Mouse (Mus musculus): Measurements from ENCODE around the gene Nfkb1.

The Nfkb1 gene

DNA sequence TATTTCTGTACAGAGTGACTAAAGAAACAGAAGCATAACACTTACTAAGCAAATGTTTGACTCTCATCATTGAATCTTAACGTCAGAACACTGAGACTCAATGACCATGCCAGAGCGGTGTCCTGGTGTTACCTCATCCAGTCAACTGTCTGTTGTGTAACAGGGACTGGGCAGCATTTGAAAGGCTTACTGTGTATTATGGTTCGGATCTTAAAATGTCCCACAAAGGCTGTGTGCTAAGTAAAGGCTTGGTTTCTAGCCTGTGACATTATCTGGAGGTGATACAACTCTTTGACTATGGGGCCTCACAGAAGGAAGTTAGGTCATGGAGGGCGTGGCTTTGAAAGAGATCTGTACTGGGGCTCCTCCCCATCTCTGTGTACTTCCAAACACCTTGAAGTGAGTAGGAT lies 104.9 kb downstream of the Nfkb1 start:
- no peak for DNase-seq (ENCODE audit: low read depth, low spot score)

DNA sequence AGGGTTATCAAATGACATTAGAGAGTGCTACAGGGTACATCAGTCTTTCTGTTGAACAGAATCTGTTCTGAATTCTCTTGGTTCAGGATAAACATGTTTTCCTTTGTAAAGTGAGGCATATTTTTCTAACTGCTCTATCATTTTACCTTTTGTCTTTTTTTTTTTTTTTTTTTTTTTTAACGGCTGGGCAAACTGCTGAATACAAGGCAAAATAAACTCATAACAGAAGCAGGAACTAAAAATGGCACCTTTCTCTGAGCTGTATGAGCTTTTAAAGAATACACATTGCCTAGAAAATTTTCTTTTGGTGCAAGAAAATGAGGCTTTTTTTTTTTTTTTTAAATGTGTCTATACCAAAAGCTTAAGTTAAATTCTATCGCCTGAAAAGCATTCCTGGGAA lies 105.3 kb downstream of the Nfkb1 start:
- no peak for DNase-seq (ENCODE audit: low read depth, low spot score)

DNA sequence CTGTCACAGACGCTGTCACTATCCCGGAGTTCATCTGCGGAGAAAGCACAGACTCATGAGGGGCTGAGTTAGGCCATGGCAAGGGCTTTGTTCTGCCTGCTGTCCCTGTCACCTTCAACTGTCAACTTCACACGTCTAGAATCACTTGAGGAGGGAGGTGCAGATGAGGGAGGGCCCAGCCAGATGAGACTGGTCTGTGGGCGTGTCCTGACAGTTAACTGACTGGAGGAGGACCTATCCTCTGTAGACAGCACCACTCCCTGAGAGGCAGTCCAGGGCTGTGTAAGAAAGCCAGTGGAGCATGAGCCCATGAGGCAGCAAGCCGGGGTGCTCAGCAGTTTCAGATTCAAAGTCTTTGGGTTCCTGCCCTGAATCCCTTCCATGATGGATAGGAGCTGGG lies 105.9 kb downstream of the Nfkb1 start:
- DNase-seq (ENCODE audit: low read depth, low spot score) = no peak

- DNase-seq (ENCODE audit: low read depth, low spot score) = no peak
Observed at GRCm38 (mm10) chr3:135582246-135582645, 109.1 kb downstream of the Nfkb1 start.

GRCm38 (mm10) chr3:135581606-135582117 lies 109.7 kb downstream of the Nfkb1 start:
- DNase-seq (ENCODE audit: low read depth, low spot score) = peak; percentile 30

DNA sequence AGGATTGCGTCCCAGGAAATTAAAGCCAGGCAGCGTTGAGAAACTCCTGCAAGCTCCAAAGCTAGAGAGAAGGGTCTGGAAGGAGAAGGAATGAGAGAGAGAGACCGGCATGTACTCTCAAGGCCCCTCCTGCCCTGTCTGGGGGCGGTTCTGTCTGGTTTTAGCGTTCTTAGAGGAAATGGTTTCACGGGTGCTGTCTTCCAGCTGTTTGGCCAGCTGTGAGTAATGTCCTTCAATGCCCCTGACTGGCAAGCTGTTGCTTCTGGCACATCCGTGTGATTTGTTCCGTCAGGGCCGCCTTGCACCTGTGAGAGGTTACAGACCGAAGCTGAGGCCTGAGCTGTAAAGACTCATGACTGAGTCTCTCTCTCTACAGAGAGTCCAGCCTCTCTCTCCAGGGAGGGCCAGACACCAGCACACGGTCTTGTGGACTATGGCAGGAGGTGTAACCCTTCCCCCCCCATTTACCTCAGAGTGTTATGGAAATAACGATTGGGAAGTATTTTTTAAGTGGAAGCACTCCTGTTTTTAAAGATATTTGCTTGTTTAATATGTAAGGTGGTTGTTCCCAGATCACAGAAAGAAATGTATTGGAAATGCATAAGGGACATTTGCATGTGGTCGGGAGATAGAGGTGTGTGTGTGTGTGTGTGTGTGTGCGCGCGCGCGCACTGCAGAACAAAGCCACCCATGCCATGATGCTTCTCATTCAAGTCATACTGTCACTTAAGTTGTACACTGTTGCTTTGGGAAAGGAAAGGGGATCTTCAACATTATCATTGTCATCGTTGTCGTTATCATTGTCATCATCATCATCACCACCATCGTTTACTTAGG lies 110.7 kb downstream of the Nfkb1 start:
- DNase-seq (ENCODE audit: low read depth, low spot score) = peak; percentile 59

- no peak for DNase-seq (ENCODE audit: low read depth, low spot score)
Observed at GRCm38 (mm10) chr3:135579179-135579578, 112.2 kb downstream of the Nfkb1 start.

DNA sequence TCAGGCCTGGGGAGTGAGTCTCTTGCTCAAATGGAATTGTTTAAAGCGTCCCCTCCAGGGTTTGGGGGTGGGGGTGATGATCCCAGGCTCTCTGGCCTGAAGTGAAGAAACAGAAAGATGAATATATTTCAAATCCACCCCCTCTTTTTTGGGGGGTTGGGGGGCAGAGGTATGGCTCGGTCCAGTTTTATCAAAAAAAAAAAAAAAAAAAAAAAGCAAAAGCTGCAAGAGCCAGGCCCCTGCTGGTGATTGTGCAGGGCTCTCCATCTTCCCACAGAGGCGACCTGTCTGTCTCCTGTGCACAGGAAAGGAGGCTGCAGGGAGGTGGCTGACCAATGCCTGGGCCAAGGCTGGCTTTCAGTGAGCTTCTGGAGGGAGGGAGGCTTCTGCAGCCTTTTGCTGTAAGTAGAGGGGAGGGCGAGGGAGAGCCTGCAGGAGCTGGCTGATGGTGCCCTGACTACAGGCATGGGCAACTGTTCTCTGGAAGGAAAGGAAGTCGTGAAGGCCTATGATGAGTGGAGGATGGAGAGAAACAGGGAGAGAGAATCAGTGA lies 112.7 kb downstream of the Nfkb1 start:
- DNase-seq (ENCODE audit: low read depth, low spot score) = no peak

GRCm38 (mm10) chr3:135575126-135575525 lies 116.2 kb downstream of the Nfkb1 start:
- no peak for DNase-seq (ENCODE audit: low read depth, low spot score)

DNA sequence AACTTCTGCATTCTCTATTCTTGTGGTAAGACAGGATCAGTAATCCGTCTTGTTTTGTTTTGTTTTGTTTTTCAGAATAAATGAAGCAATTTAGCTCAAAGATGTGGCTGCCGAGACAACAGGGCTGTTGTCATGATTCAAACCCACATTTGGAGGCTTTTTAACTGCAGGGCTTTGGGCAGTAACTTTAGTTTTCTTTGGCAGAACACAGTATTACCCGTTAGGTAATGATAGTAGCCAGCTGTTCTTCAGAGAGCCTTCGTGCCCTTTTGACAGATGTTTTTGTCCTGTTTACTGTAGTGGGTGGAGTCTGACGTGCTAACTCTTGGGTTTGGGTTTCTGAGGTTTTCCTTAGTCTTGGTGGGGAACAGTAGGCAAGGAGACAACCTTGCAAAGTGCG lies 118.3 kb downstream of the Nfkb1 start:
- DNase-seq (ENCODE audit: low read depth, low spot score) = no peak

DNA sequence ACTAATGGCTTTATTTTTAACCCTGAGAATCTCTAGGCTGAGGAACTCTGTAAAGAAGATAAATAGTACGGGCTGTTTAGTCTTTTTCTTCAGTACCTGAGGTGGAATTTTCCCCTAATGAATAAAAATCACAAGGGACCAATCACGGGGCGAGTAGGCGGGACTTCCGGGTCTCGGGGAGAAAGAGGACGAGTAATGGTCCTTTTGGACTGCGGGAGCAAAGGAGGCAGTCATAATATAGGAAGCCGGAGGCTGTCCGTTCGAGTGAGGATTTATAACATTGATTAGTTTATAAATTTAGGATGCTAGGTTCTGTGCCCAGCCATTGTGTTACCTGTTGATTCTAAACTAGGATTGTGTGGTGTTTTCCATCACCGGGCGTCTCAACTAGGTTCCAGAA lies 119.8 kb downstream of the Nfkb1 start:
- no peak for DNase-seq (ENCODE audit: low read depth, low spot score)

DNA sequence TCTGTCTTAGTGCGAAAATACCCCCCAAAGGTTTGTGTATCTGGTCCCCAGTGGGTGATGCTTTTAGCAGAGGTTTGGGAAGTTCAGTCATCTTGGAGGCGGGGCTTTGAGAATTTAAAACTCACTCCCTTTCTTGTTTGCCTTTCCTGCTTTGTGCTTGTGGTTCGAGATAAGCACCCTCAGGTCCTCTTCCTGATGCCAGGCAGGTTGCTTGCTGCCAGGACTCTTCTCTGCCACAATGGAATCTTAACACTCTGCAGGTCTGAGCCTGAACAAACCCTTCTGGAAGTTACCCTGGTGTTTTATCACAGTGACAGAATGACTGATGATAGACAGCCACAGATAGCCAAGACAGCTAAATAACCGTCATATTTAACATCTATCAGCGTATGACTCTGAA lies 122.7 kb downstream of the Nfkb1 start:
- DNase-seq (ENCODE audit: low read depth, low spot score) = peak; percentile 23

DNA sequence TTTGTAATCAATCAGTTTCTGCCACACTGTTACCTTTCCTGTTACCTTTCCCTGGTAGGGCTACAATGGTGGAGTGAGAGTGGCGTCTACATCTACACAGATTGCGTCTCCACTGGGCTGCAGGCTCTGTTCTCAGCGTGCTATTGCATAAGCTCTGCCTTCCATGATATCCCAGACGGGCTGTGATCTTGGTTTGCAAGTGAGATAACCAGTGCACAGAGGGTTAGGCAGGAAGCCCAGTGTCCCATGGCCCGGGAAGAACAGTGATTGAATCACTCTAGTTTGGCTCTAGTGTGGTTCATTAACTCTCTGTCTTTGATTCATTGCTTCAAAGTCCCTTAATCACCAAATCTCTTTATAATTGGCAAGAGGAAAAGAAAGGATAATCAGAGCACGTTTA lies 123.5 kb downstream of the Nfkb1 start:
- DNase-seq (ENCODE audit: low read depth, low spot score) = no peak

DNA sequence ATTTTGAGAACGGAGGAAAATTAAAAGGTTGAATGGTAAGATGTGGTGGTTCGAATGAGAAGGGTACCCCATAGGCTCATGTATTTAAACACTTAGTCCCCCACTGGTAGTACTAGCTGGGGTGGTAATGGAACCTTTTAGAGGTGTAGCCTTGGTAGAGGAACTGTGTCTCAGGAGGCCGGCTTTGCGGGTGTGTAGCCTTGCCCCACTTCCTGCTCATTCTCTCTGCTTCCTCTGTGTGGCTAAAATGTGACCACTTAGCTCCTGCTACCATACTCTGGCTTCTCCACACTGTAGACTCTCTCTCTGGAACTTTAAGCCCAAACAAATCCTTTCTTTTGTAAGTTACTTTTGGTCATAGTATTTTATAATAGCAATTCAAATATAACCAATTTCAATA lies 126.0 kb downstream of the Nfkb1 start:
- peak; percentile 37 for DNase-seq (ENCODE audit: low read depth, low spot score)

DNA sequence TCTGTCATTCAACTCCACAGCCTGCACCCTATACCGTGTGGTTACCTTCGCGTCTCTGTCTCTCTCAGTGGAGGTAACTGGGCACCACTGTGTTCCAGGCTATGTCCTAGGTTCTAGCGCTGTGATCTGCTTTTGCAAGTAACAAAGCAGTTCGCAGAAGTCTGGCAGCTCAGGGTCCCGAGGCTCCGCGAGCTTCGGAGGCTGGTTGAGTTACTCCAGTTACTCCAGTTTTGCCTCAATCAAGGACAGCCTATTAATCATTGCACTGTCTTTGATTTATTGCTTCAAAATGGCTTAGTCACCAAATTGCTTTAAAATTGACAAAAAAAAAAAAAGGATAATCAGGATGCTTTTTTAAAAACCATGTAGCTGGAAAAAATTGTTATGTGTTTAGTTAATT lies 126.6 kb downstream of the Nfkb1 start:
- DNase-seq (ENCODE audit: low read depth, low spot score) = no peak

DNA sequence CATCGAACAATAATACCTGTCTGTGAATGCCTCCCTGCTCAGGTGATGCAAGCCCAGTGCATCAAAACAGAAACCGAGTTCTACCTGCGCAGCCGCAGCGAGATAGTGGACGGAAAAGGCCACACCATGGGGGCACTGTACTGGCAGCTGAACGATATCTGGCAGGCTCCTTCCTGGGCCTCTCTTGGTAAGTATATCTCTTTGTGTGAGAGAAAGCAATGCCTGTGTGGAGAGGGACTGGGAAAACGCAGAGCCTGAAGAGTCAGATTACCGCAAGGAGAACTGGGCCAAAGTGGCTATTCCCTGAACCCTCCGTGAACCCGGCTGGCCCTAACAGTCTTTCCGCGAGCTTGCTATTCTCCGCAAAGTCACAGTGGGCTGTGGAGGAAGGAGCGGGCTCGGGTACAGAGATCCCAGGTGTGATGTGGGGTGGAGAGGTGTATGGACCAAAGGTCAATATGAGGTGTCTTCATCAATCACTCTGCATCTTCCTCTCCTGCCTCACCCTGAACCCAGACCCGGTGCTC lies 128.1 kb downstream of the Nfkb1 start:
- no peak for DNase-seq (ENCODE audit: low read depth, low spot score)

DNA sequence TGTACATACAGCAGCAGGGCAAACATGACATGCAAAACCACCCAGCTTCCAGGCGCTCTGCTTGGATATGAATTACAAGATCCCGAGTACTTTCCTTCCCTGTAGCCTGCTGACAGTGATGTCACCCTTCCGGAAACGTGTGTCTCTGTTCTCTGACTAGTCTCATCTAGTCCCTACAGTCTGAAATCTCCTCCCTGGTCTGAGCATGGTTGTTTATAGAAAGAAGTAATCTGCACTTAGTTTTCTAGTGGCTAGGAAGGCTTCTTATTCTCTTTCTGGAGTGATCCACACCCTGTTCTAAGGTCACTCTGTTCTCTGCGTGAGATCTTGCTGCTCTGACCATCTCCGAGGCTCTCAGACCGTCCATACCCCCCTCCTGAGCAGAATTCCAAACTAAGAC lies 129.3 kb downstream of the Nfkb1 start:
- DNase-seq (ENCODE audit: low read depth, low spot score) = no peak

DNA sequence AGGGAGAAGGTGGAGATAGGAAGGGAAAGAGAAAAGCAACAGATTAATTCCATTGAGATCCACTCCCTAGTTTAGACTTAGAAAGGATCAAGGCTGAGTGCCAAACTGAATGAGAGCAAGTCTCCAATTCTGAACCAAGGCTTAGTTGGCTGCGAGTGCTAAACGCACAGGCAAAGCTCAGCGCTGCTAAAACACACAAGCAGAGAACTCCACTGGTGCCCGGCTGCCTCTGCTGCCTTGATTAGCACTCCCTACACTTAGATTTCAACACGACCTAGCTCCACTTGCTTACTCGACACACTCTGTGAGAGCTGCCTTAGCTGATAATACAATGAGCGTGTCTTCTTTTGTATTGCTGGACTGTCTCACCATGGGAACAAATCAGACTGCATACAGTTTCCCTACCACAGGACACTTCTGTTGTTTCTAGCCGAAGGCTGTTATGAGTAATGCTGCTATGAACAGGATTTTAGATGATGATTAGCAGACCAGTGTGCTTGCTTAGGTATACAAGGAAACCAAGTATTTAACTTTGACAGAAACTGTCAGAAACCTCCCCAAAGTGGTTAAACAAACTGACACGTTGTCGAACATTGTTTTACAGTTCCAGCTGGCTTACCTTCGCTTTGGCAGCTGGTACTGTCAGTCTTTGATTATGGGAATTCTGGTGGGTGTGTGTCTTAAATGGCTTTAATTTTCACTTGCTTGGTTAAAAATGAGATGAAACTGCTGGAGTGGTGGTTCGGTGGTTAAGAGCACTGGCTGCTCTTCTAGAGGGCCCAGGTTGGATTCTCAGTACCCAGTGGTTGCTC lies 134.3 kb downstream of the Nfkb1 start:
- DNase-seq (ENCODE audit: low read depth, low spot score) = no peak

- DNase-seq (ENCODE audit: low read depth, low spot score) = peak; percentile 23
Observed at GRCm38 (mm10) chr3:135556052-135556587, 135.2 kb downstream of the Nfkb1 start.

DNA sequence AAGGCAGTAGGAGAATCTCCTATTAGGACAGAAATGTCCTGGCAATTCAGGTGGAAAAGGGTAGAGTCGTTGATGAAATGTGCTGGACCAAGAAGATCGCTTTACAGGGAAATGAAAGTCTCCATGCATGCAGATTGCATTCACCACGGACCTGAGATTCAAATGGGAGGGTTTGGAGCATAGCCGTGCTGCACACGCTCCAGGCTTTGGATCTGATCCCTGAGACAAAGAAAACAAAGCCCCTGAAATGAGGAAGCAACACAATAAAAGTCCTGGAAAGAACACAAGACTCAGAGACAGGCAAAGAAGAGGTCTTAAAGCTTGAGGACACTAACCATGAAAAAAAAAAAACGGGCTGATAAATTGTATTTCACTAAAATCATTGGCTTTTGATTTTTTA lies 136.2 kb downstream of the Nfkb1 start:
- DNase-seq (ENCODE audit: low read depth, low spot score) = no peak

GRCm38 (mm10) chr3:135552874-135553273 lies 138.5 kb downstream of the Nfkb1 start:
- DNase-seq (ENCODE audit: low read depth, low spot score) = no peak

DNA sequence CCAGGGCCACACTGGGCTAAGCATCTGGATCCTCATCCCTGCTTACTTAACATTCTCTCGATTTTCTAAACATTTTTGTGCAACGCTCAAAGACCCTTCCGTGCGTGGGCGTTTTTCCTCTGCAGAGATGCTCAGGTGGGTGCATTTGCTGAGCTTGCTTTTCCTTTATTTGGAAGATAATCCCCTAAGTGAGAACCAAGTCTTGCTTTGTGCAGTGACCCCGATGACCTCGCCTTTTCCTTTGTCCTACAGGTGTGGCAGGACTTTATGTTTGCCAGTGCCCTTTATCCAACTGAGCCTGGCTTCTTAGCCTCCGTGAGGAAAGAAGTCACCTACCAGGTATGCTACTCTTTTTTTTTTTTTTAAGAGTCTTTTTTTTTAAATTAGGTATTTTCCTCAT lies 144.0 kb downstream of the Nfkb1 start:
- DNase-seq (ENCODE audit: low read depth, low spot score) = no peak

Measured in A20 (cell line).